Mouse (Mus musculus) cortical plate, adult 2 months (tissue): Measurements from ENCODE around the gene Fbxw4.

Experiments used
- CTCF ChIP-seq: fragments of 200-500 bp; IDR thresholded peaks from 2 replicates; pipeline ENCODE4 v1.5.1; 2011; ENCODE audit warnings: mild to moderate bottlenecking, control low read depth, low read length; ENCODE audit not compliant: insufficient read depth; ENCODE audit errors: extremely low read depth
- POLR2A ChIP-seq: fragments of 200-500 bp; IDR thresholded peaks from 2 replicates; pipeline ENCODE4 v1.6.1; 2011; ENCODE audit warnings: mild to moderate bottlenecking, low read length, control low read depth; ENCODE audit not compliant: insufficient read depth; ENCODE audit errors: extremely low read depth

DNA sequence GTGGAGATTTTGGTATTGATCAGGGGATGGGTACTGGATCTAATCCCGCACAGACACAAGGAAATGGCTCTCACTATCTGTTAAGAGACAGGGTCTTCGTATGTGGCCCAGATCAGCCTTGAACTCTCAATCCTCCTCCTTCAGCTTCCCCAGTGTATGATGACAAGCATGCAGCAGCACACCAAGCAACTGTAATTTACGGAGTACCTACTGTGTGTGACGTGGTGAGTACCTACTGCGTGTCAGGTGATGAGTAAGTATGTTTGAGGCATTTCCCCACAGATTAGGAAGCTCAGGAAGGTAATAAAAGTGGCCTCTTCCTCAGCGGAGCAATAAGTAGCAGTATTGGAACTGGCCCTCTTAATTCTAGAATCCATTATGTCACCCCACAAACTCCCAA lies 64.6 kb downstream of the Fbxw4 start:
- no peak for TF ChIP-seq CTCF
- no peak for TF ChIP-seq POLR2A
